Mouse (Mus musculus) thymus, postnatal 0 days (tissue): ENCODE data around the gene 1700022I11Rik. TPM values are rescaled to one million over a fixed set of nuclear protein-coding genes. Genes with fewer than 3 reads are reported as not detected.
"Not testable (repeated sequence)": the region's sequence is repeated elsewhere in the genome, so short reads cannot be mapped to it uniquely, and the experiment has no call there.

Experiments
- DNase-seq: peaks from one replicate; pipeline ENCODE4 v3.0.0-alpha.2; 2015; ENCODE audit warnings: low spot score
- polyA plus RNA-seq: library from polyadenylated mRNA; unstranded; fragments of >200 nt; fragmentation: Nextera tagmentation; extraction: Ambion mirVana; gene quantifications from 2 replicates; pipeline ENCODE4 v1.2.1, GENCODE M21; 2015

Gene 1700022I11Rik
- polyA plus RNA-seq, 1 experiment from 2014 or later: 0.38 TPM

DNA sequence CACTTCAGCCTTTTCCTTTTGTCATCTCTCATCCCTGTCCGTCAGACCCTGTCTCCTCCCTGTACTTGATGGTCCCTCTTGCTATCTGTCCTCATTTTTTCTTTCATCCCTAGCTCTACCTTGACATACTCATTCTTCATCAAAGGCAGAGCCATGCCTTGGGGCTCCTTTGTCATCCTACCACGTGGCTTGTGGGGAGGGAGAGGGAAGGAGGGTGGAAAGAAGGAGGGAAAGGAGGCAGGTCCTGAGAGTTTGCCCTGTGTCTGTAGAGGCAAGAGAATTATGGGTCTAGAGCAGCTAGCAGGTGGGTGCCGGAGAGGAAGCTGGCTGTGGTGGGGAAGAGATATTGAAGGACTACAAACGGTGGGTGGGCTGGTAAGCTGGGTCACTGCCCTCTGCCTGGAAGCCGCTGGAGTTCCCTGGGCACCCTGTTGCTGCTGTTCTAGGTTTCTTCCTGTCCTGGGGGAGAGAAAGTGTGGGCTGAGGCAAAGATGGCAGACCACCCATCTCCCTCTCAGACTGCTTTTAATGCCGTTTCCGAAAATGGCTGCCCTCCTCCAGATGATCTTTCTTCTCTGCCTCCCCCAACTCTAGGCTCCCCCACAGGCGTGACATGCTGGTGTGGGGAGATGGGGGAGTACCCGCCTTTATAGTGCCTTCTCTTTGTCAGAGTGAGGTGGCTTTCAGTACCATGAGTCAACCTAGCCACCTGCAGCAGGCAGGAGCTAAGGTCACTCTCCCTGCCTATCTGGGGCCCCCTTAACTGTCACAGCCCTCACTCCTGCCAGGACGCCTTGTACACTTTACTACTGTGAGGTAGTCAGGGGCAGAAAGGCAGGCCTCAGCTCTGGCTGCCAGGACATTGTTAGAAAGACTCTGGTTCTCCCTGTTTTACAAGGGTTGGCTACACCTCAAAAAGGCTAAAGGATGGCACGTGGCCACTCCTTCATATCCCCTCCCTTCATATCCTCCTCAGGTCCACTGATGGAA, 17.9 kb upstream of the 1700022I11Rik start:
- DNase-seq: no peak

DNA sequence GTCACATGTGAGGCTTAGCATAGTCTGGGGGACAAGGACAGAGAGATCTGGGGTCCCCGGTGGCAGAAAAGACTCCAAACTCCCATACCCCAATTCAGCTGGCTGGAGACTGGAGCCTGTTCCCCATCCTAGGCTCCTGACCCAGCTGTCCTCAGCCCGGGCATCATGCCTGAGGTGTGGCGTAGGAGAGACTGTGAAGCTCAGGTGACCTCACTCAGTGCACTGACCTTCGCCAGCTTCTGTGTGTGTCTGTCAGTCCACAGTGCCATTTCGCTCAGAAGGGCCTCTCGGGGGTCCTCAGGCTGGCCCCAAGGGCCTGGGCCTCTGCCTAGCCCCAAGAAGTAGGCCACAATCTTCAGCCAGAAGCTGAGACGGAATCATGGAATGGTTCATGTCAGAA, 16.8 kb upstream of the 1700022I11Rik start:
- no peak for DNase-seq

DNA sequence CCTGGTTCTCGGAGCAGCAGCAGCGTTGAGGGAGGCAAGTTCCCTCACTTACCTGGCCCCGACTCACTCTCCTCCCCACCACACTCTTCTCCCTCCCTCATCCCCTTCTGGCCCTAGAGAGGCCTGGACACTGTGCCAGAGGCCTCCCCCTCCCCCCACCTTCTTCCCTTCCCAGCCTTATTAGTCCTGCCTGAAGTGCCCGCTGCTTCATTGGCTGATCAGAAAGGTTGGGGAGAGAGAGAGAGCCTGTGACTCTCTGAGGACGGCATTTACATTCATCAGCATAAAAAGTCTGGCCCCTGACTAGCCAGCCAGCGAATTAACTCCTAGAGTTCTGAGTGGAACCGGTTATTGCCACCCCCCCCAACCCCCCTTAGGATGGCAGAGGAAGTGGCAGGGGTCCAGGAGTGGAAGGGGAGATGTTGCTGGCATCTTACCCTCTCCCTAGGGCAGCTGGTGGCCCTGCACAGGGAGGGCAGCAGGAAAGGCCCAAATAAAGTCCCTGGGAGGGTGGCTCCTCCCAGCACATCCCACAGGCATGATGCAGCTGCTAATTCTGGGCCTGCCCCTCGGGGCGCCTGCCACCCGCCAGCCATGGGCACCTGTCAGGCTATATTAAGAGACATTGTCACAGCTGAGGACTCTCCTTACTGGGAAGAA, 15.8 kb upstream of the 1700022I11Rik start:
- no peak for DNase-seq

DNA sequence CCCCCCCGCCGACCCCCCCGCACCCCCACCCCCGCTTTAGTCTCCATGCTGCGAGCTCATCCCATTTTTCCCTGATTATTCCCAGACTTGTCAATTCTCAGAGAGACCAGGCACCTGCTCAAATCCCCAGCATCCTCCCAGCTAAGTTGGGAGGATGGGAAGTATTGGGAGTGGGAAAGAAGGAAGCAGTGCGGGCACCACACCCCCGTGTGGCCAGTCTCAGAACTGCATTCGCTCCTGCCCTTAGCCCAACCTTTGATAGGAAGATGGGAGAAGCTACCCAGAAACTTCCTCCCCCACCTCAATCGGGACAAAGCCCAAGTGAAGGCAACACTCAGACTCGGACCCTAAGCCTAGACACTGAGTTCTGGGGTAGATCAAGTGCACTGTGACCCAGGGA, 15.1 kb upstream of the 1700022I11Rik start:
- DNase-seq: peak; percentile 27

DNA sequence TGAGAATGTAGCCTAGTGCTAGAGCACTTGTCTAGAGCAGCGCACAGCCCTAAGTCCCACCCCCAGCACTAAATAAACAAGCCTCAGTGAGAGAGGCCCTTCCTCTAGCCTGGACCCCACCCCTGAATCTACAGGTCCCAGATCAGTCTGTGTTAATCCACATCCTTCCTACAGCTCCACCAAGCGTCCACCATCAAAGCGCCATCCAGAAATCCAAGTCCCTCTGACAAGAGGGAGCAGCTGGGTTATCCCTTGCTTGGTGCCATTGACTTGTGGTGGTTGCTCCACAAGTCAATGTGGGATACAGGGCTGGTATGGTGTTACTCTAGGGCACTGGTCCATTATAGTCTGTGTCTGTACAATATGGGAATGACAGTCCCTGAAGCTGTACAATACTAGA, 14.2 kb upstream of the 1700022I11Rik start:
- no peak for DNase-seq

DNA sequence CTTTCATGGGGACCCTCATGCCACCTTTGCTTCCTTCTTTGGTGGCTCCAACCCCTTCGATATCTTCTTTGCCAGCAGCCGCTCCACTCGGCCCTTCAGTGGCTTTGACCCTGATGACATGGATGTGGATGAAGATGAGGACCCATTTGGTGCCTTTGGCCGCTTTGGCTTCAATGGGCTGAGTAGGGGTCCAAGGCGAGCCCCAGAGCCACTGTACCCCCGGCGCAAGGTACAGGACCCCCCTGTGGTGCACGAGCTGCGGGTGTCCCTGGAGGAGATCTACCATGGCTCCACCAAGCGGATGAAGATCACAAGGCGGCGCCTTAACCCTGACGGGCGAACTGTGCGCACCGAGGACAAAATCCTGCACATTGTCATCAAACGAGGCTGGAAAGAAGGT, 12.8 kb upstream of the 1700022I11Rik start:
- DNase-seq: no peak

DNA sequence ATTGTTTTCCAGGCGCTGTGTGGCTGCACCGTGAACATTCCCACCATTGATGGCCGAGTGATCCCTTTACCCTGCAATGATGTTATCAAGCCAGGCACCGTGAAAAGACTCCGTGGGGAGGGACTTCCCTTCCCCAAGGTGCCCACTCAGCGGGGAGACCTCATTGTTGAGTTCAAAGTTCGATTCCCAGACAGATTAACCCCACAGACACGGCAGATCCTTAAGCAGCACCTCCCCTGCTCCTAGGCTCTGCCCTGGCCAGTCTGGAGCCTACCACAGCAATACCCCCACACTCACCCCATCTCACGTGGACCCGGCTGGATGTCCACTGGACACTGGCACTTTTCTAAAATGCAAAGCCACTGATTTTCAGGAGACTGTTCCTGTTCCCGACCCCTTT, 12.1 kb upstream of the 1700022I11Rik start:
- no peak for DNase-seq

DNA sequence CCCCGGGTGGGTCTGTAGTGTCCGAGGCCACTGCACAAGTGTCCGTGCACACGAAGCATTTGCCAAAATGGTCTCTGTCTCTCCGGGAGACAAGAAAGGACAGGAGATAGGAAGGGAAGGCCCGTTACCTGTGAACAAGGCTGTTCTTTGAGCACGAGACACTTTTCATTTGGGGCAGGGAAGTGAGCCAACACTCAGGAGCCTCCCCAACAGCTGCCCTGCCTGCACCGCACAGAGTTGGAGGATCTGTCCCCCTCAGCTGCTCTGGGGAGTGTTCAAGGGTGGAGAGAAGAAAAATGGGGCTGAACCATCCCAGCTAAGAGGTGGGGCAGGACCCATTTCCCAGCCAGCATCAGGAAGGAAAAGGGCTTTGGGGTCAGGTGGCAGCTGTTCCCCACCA, 11.4 kb upstream of the 1700022I11Rik start:
- DNase-seq: no peak

DNA sequence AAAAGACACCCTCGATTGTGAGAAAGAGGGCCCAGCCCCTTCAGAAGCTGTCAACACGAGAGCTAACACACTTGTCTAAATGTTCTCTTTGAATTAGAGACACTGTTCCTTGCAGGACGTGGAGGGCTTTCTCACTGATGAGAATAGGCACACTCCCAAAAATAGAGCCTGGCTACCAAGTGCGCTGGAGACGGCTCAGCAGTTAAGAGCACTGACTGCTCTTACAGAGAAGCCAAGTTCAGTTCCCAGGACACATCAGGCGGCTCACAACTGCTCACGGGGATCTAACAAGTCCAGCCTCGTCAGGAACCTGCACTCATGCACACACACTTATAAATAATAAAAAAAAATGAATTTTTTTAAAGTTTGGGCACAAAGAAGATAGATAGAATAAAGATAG, 10.5 kb upstream of the 1700022I11Rik start:
- DNase-seq: no peak

DNA sequence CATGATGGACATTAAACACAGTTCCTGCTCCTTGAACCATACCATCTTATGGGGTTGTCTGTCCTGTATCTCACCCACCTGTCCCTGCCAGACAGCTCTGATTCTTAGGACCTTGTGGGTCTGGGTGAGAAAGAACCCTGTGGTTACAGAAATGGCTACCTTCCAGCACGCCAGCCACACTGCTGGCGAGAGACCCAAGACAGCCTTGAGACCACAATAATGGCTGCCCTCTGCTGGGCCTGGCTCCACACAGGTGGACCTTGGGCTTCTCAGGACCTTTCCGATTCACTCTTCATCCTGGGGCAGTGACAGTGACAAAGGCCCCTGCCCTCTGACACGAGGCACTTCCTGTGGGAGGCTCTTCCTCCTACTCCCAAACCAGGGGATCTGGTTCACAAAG, 10.0 kb upstream of the 1700022I11Rik start:
- DNase-seq: no peak

DNA sequence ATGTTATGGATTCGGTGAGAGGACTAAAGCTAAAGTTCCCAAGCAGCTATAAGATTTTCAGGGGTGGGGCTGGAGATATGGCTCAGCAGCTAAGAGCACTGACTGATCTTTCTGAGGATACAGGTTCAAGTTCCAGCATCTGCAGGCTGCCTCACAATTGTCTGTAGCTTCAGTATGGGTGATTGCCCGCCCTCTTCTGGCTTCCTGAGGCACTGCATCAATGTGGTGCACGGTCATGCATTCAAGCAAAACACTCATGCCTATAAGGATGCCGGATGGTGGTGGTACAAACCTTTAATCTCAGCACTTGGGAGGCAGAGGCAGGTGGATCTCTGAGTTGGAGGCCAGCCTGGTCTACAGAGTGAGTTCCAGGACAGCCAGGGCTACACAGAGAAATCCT, 7.8 kb upstream of the 1700022I11Rik start:
- peak; percentile 60 for DNase-seq

DNA sequence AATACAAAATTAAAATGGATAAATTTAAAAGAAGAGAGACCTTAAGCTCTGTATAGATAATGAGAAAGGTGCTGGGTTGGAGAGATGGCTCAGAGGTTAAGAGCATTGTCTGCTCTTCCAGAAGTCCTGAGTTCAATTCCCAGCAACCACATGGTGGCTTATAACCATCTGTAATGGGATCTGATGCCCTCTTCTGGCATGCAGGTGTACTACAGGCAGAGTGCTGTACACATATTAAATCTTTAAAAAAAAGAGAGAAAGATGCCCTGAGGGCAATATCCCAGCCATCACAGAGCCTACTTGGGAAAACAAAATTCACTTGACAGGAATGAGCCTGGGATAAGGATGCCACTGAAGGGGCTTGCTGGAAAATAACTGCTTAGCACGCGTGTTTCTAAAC, 5.9 kb upstream of the 1700022I11Rik start:
- DNase-seq: no peak

DNA sequence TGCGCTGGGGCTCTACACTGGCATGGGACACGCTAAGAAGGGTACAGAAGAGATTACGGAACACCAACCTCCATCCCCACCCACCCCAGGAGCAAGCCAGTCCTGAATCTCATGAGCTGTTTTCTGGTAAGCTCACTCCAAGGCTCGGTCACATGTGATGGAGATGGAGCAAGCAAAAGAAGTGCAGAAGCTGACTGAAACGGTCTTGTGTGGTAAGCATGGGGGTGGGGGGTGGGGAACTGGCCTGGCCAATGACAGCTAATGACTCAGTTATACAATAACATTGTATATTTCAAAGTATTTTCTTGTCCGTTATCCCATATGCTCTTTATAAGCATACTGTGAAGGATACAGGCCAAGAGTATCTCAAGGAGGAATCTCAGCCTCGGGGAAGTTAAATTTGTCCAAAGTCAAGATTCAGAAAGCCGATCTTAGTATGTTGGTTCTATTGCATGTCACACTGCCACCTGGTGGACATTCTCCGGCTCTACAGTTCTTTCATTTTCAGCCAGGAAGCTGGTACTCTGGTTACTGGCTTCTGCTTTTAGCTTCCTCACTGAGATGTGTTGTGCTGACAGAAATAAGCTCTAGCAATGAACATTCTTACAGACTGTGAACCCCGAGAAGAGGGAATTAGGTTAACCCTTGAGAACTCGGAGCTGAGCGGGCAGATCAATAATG, 4.2 kb upstream of the 1700022I11Rik start:
- peak; percentile 83 for DNase-seq

DNA sequence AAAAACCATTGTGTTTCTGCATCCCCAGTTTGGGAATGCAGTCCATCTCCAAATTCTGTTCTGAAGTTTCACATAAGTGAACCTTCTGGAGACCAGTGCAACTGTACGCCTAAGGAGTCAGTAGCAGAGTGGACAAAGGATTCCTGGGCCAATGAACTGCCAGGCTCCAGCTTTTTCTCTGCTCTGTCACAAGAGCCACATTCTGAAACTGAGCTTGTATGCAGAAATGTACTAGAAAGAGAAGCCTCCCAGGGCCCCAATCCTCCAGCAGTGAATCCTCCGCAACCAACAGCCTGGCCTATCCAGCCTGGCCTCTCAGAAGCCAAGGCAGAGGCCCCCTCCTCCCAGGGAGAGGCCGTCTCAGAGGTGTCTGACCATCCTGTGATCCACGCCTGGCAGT, 3.5 kb downstream of the 1700022I11Rik start:
- no peak for DNase-seq

DNA sequence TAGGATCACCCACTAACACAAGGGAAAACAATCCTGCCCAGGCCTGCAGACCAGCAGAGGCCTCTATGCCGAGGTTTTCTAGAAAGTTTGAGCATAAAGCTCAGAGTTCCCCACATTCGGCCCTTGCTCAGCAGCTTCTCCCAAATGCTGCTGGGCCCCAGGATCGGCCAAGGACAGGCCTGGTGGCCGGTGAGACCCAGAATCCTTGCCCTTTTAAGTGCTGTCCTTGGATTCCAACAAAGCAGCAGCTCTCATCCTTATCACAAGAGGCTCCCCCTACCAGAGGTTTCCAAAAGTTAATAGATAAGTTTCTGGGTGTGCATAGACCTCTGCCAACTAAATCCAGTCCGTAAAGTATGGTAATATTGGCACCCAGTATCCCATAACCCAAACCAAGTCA, 4.5 kb downstream of the 1700022I11Rik start:
- no peak for DNase-seq

DNA sequence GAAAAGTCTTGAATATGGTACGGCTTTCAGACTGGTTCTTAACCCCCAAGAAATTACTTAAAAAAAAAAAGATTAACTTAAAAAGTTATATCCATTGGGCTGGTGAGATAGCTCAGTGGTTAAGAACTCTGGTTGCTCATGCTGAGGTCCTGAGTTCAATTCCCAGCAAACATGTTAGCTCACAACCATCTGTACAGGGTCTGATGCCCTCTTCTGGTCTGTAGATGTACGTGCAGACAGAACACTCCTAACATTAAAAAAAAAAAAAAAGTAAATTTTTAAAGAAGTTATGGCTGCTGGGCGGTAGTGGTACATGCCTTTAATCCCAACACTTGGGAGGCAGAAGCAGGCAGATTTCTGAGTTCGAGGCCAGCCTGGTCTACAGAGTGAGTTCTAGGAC, 8.7 kb downstream of the 1700022I11Rik start:
- DNase-seq: no peak

DNA sequence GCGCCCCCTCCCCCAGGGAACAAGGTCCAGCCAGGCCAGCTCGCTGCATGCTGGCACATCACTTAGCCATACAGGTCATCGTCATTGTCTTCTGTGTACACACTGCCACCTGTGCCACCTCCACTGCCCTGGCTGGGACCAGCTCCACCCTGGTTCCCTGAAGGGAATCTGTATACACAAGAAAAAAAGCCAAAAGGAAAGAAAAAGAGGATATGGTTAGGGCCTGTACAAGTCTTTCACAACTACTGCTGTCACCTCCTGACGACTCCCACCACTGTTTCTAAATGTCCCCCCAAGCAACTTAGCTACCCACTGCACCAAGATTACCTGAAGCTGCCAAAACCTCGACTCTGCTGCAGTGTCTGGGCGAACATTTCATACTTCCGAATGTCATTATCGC, 11.1 kb downstream of the 1700022I11Rik start:
- DNase-seq: not testable (repeated sequence)

DNA sequence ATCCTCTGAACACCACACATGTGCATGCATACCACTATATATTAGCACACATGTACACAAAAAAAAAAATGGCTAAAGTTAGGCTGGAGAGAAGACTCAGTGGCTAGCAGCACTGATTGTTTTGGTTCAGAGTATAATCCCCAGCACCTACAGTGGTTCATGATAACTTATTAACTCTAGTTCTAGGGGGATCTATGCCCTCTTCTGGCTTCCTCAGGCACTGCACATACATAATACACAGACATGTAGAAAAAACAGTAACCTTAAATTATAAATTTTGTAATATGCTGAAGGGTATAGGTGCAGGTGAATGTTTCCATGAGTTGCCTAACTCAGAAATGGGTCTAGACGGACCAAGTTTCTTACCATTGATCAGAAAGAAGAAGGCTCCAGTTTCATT, 18.9 kb downstream of the 1700022I11Rik start:
- no peak for DNase-seq

DNA sequence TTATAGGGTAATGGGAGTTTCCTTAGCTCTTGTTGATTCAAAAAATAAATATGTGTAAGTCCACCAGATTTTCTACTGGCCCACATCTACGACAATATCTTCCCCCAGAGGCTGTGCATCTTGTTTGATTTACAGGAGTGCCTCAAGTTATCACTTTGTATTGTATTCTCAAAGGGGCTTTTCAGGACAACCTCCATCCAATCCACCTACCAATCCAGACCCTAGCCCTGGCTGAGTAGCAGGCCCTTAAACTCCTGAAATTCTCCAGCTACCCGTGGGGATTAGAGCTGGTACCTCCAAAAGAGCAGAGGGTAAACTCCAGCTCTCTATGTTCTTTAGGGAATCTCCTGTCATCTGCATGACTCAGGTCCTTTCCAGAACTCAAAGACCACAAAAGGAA, 28.6 kb downstream of the 1700022I11Rik start:
- DNase-seq: no peak

DNA sequence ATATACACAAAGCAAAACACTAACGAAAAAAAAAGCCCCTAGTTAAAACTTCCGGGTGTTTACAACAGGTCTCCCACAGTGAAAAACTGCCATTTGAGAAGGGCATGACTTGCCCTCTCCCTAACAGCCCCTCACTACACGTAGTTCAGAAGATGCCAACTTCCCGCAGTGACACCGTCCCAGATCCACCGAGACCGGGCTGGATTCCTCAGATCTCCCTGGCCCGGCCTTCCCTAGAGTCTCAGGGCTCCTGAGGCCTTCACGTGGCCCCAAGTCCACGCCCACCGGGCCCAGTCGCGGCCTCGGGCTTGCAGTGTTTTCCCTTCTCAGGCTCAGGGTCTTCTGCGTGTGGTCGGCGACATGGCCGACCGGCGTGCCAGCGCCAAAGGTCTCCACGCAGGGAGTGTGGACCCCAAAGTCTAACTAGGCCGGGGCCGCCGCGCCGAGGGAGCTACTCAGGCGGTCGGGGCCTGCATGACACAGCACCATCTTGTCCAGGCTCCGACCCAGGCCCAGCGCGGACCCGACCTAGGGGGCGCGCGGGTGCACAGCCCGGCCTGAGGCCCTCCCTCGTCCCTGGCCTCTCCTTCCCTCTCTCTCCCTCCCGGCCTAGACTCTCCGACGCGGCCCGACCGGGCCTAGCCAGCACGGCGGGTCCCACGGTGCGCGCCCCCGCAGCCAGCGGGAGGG, 30.2 kb downstream of the 1700022I11Rik start:
- peak; percentile 68 for DNase-seq
